Mouse (Mus musculus) MEL (cell line): ENCODE measurements at regions not wholly inside any gene's neighbourhood (a gene's known extent, or its start where the extent isn't known, plus 50 kb on each side); places are given as distances from the start of the nearest gene placed in this dataset.
"Not testable (repeated sequence)": the region's sequence is repeated elsewhere in the genome, so short reads cannot be mapped to it uniquely, and the experiment has no call there.

Experiments used
- CTCF ChIP-seq, 3 experiments: IDR thresholded peaks in 2 of 3; conservative IDR thresholded peaks in 1 of 3; 2 replicates each; pipeline ENCODE4 v1.5.1; 2011 to 2012; ENCODE audit warnings: low read length in 3 of 3, low read depth in 2 of 3, mild to moderate bottlenecking in 2 of 3, improper control_type of control experiment in 1 of 3, inconsistent platforms in 1 of 3, mixed read lengths in 1 of 3, moderate library complexity in 1 of 3; ENCODE audit not compliant: control insufficient read depth in 1 of 3, insufficient read depth in 1 of 3, poor library complexity in 1 of 3, severe bottlenecking in 1 of 3
- EP300 ChIP-seq, 2 experiments: IDR thresholded peaks; 2 replicates each; pipeline ENCODE4 v1.6.1; 2011; ENCODE audit warnings: improper control_type of control experiment in 2 of 2, low read length in 2 of 2, low read depth in 1 of 2, mild to moderate bottlenecking in 1 of 2
- ETS1 ChIP-seq: IDR thresholded peaks from 2 replicates; pipeline ENCODE4 v1.6.1; 2012; ENCODE audit warnings: low read depth, mild to moderate bottlenecking, inconsistent platforms, low read length, improper control_type of control experiment, moderate library complexity
- HCFC1 ChIP-seq: IDR thresholded peaks from 2 replicates; pipeline ENCODE4 v1.6.1; 2012; ENCODE audit warnings: low read depth, mild to moderate bottlenecking, inconsistent platforms, low read length, improper control_type of control experiment, moderate library complexity
- MAZ ChIP-seq: IDR thresholded peaks from 2 replicates; pipeline ENCODE4 v1.6.1; 2012; ENCODE audit warnings: low read depth, mild to moderate bottlenecking, inconsistent platforms, low read length, improper control_type of control experiment
- MYC ChIP-seq: IDR thresholded peaks from 2 replicates; pipeline ENCODE4 v1.6.1; 2011; ENCODE audit warnings: low read depth, mild to moderate bottlenecking, low read length, improper control_type of control experiment, moderate library complexity
- POLR2A ChIP-seq, 2 experiments: IDR thresholded peaks; 2 replicates each; pipeline ENCODE4 v1.6.1; 2011 to 2012; ENCODE audit warnings: low read length in 2 of 2, mild to moderate bottlenecking in 2 of 2, control low read depth in 1 of 2, improper control_type of control experiment in 1 of 2, low read depth in 1 of 2, moderate library complexity in 1 of 2; ENCODE audit not compliant: control insufficient read depth in 1 of 2, insufficient read depth in 1 of 2, poor library complexity in 1 of 2
- SIN3A ChIP-seq: IDR thresholded peaks from 2 replicates; pipeline ENCODE4 v1.6.1; 2012; ENCODE audit warnings: low read length, improper control_type of control experiment, inconsistent platforms
- SMC3 ChIP-seq: IDR thresholded peaks from 2 replicates; pipeline ENCODE4 v1.6.1; 2011; ENCODE audit warnings: low read depth, low read length, improper control_type of control experiment
- TAL1 ChIP-seq: IDR thresholded peaks from 2 replicates; pipeline ENCODE4 v1.6.1; 2012; ENCODE audit warnings: mild to moderate bottlenecking, inconsistent platforms, low read length, moderate library complexity, mixed read lengths
- TCF12 ChIP-seq: IDR thresholded peaks from 2 replicates; pipeline ENCODE4 v1.6.1; 2014; ENCODE audit warnings: low read depth, mild to moderate bottlenecking, inconsistent platforms, low read length, improper control_type of control experiment, moderate library complexity
- USF1 ChIP-seq: IDR thresholded peaks from 2 replicates; pipeline ENCODE4 v1.6.1; 2014; ENCODE audit warnings: low read depth, mild to moderate bottlenecking, inconsistent platforms, low read length, improper control_type of control experiment, moderate library complexity

DNA sequence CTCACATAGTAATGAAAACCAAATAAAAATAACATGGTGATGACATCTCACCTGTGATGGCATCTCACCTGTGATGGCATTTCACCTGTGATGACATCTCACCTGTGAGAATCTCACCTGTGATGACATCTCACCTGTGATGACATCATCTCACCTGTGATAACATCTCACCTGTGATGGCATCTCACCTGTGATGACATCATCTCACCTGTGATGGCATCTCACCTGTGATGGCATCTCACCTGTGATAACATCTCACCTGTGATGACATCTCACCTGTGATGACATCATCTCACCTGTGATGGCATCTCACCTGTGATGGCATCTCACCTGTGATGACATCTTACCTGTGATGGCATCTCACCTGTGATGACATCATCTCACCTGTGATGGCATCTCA is 77.4 kb upstream of the Ifngr1 start:
- TF ChIP-seq CTCF (IDR thresholded peaks at IDR 0.05 in 2 of 3, conservative IDR thresholded peaks at IDR 0.05 in 1 of 3; ENCODE audit: control insufficient read depth in 1 of 3, insufficient read depth in 1 of 3, low read depth in 2 of 3, low read length in 3 of 3, poor library complexity in 1 of 3, severe bottlenecking in 1 of 3); MYC; ETS1; POLR2A (IDR thresholded peaks at IDR 0.05; ENCODE audit: control insufficient read depth in 1 of 2, insufficient read depth in 1 of 2, low read depth in 1 of 2, low read length in 2 of 2, poor library complexity in 1 of 2); EP300 (IDR thresholded peaks at IDR 0.05; ENCODE audit: low read depth in 1 of 2, low read length in 2 of 2); MAZ; SMC3; HCFC1; TCF12; SIN3A; TAL1; USF1: not testable (repeated sequence)
